10 mouse cellular contexts compared by ENCODE assay signal in the genomic region with DNA sequence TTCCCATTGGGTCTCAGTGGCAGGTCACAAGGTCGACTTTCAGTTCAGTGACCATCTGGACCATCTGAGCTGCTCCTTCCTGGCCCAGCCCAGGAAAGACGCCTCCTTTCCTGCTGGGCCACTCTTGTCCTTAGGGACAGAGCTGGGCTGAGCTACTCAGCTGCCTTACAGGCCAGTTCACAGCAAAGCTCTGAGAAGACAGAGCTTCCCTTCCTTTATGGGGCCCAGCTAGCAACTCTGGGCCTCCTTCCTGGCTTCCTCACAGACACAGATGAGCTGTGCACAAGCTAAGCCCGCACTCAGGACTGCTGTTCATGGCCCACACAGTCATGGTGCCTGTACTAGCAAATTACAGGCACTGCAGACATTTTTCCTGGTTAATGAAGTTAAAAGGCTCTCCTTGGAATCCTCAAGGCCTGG. TPM values are rescaled to one million over a fixed set of nuclear protein-coding genes. Genes with fewer than 3 reads are reported as not detected.
A peak's percentile ranks its signal among the peaks of the same experiment; 100 is the strongest.
DNase-seq lines count a peak whose midpoint lies in the region; ATAC-seq and TF ChIP-seq lines count a peak whose summit lies in the region.
"Had no signal": no experiment of that assay in that cellular context is flagged by ENCODE, and none has a peak within 500 bp of the region (broad histone marks: within the 10 kb centered on the region; RNA-seq: fewer than 3 reads in every experiment).

No protein-coding gene starts in this region.

- no peaks in the 10 kb centered on the region for H3K9me3 ChIP-seq in lung, embryonic 15.5 days
- H3K9me3 ChIP-seq in intestine, postnatal 0 days (ENCODE audit: control insufficient read depth): no peaks in the 10 kb centered on the region
- H3K9me3 ChIP-seq in neural tube, embryonic 15.5 days (replicated peaks): no peaks in the 10 kb centered on the region

- peaks cover 14% of the 10 kb centered on the region; the same call in 1 of the 2 replicates for H3K4me1 ChIP-seq in lung, embryonic 15.5 days
- H3K4me1 ChIP-seq in intestine, postnatal 0 days (replicated peaks; ENCODE audit: control insufficient read depth, insufficient read depth, low read length): peaks cover 8% of the 10 kb centered on the region; the same call in 1 of the 2 replicates
- peaks cover 20% of the 10 kb centered on the region for H3K4me1 ChIP-seq in neural tube, embryonic 15.5 days

- H3K9ac ChIP-seq in lung, embryonic 15.5 days: no peak overlapping the region
- no peak overlapping the region for H3K9ac ChIP-seq in intestine, postnatal 0 days (ENCODE audit: low read depth, low read length)
- peak overlapping the region; percentile 10; the same call in 1 of the 2 replicates for H3K9ac ChIP-seq in neural tube, embryonic 15.5 days (replicated peaks)

- DNase-seq in lung, postnatal 25 days (ENCODE audit: low spot score): no peak
- peak; percentile 59 to 83 for DNase-seq in heart, adult 9 months (ENCODE audit: low spot score in 2 of 2)
- no peak for DNase-seq in left cerebral cortex, adult 8-10 months (ENCODE audit: low spot score in 2 of 2)
- DNase-seq in layer of hippocampus, postnatal 14 days (ENCODE audit: low spot score in 2 of 2): no peak
- DNase-seq: cerebellum, adult 9-11 months had no signal

- no peaks in the 10 kb centered on the region for H3K27me3 ChIP-seq in lung, embryonic 15.5 days
- no peaks in the 10 kb centered on the region for H3K27me3 ChIP-seq in intestine, postnatal 0 days (replicated peaks; ENCODE audit: control insufficient read depth, insufficient read depth, low read length)
- no peaks in the 10 kb centered on the region for H3K27me3 ChIP-seq in neural tube, embryonic 15.5 days (replicated peaks)

- no peak overlapping the region for H3K4me2 ChIP-seq in lung, embryonic 15.5 days
- no peak overlapping the region for H3K4me2 ChIP-seq in intestine, postnatal 0 days (replicated peaks; ENCODE audit: low read depth)
- H3K4me2 ChIP-seq in neural tube, embryonic 15.5 days: no peak overlapping the region

- 42% methylated on average over 3 of the region's 3 CpGs for WGBS in lung, embryonic 15.5 days
- WGBS in intestine, postnatal 0 days: 44% methylated on average over 3 of the region's 3 CpGs
- WGBS in neural tube, embryonic 15.5 days: 21% methylated on average over 3 of the region's 3 CpGs

- no peak overlapping the region for H3K4me3 ChIP-seq in lung, embryonic 15.5 days
- H3K4me3 ChIP-seq in intestine, postnatal 0 days (ENCODE audit: low read depth, low read length): no peak overlapping the region
- H3K4me3 ChIP-seq in neural tube, embryonic 15.5 days (replicated peaks): no peak overlapping the region

- peak overlapping the region; percentile 59 for H3K27ac ChIP-seq in lung, embryonic 15.5 days
- peak overlapping the region; percentile 54; the same call in 1 of the 2 replicates for H3K27ac ChIP-seq in intestine, postnatal 0 days (ENCODE audit: low read depth, low read length)
- peak overlapping the region; percentile 57 for H3K27ac ChIP-seq in neural tube, embryonic 15.5 days (replicated peaks)

- no peak for TF ChIP-seq CTCF in intestine, postnatal 0 days (IDR thresholded peaks at IDR 0.05; ENCODE audit: low read depth)

- H3K36me3 ChIP-seq in lung, embryonic 15.5 days: no peaks in the 10 kb centered on the region
- no peaks in the 10 kb centered on the region for H3K36me3 ChIP-seq in intestine, postnatal 0 days (ENCODE audit: control insufficient read depth, insufficient read depth)
- H3K36me3 ChIP-seq in neural tube, embryonic 15.5 days: 0 out of 2 replicates have a peak, but pooled peaks cover 5% of the 10 kb centered on the region

- no peak for ATAC-seq in lung, embryonic 15.5 days (ENCODE audit: borderline replicate concordance, extremely low read depth, low FRiP score, low TSS enrichment)
- ATAC-seq in intestine, postnatal 0 days: no peak
- ATAC-seq in neural tube, embryonic 15.5 days (ENCODE audit: low FRiP score): 0 out of 2 replicates have a peak, but pooled peaks have one; percentile 34
- ATAC-seq in inflammation-experienced regulatory T-cells, adult 6 months: no peak

RNA-seq across cellular contexts. Expression of a gene that starts 34.6 kb away (rescaled TPM):
- not detected in 2 replicates for polyA plus RNA-seq in lung, embryonic 15.5 days (2015; fragmentation: Nextera tagmentation; extraction: Ambion mirVana)
- polyA plus RNA-seq in intestine, postnatal 0 days (2015; fragmentation: Nextera tagmentation; extraction: Ambion mirVana): not detected in 2 replicates
- polyA plus RNA-seq in neural tube, embryonic 15.5 days (2015; fragmentation: Nextera tagmentation; extraction: Ambion mirVana): not detected in 2 replicates
- not detected for total RNA-seq in left cerebral cortex, adult 8-10 months (2022)
- polyA plus RNA-seq in inflammation-experienced regulatory T-cells, adult 6 months (2017; shearing (Covaris generic)): not detected
- not detected for total RNA-seq in layer of hippocampus, postnatal 14 days (2021)
- total RNA-seq: MEL had no signal

Comparison
In these comparisons a context has a peak if more than half of its experiments do, and no peak if none do; other contexts are left out.
1. DNase-seq: peak in heart, adult 9 months (2 of 2); none in lung, postnatal 25 days (single experiment), left cerebral cortex, adult 8-10 months (0 of 2) and layer of hippocampus, postnatal 14 days (0 of 2).
2. Peak in every context shown above with its lines, with median percentiles within 50 percentile points of each other: H3K27ac ChIP-seq.